Mouse (Mus musculus) heart, embryonic 11.5 days (tissue): ENCODE results near the gene Apoe. TPM values are rescaled to one million over a fixed set of nuclear protein-coding genes. Genes with fewer than 3 reads are reported as not detected.

Experiments
- ATAC-seq: fragments of 200-750 bp; cut with Nextera tagmentation; replicated peaks from 2 replicates; pipeline ENCODE4 v1.8.0; 2017; ENCODE audit warnings: moderate library complexity; ENCODE audit not compliant: insufficient number of reproducible peaks, low FRiP score, low TSS enrichment
- H3K27ac ChIP-seq: fragments of 300-500 bp; sonication (generic); 2 replicates; pipeline ENCODE4 v1.5.1; 2014; ENCODE audit warnings: mild to moderate bottlenecking, low read depth, low read length
- H3K27me3 ChIP-seq: fragments of 300-500 bp; sonication (generic); 2 replicates; pipeline ENCODE4 v1.6.1; 2014; ENCODE audit warnings: mild to moderate bottlenecking, low read length, mixed read lengths; ENCODE audit not compliant: control insufficient read depth, insufficient read depth
- H3K36me3 ChIP-seq: fragments of 300-500 bp; sonication (generic); 2 replicates; pipeline ENCODE4 v1.6.1; 2014; ENCODE audit warnings: mild to moderate bottlenecking, low read length, moderate library complexity, mixed read lengths; ENCODE audit not compliant: control insufficient read depth, insufficient read depth
- H3K4me1 ChIP-seq: fragments of 300-500 bp; sonication (generic); 2 replicates; pipeline ENCODE4 v1.6.1; 2014; ENCODE audit warnings: low read length; ENCODE audit not compliant: control insufficient read depth, insufficient read depth
- H3K4me2 ChIP-seq: fragments of 300-500 bp; sonication (generic); 2 replicates; pipeline ENCODE4 v1.6.1; 2014; ENCODE audit warnings: mild to moderate bottlenecking, moderate library complexity
- H3K4me3 ChIP-seq: fragments of 300-500 bp; sonication (generic); 2 replicates; pipeline ENCODE4 v1.5.1; 2014; ENCODE audit warnings: low read depth, low read length
- H3K9ac ChIP-seq: fragments of 300-500 bp; sonication (generic); 2 replicates; pipeline ENCODE4 v1.6.1; 2014; ENCODE audit warnings: mild to moderate bottlenecking, low read depth, low read length, moderate library complexity
- H3K9me3 ChIP-seq: fragments of 300-500 bp; sonication (generic); replicated peaks from 2 replicates; pipeline ENCODE4 v1.6.1; 2016; ENCODE audit warnings: low read length; ENCODE audit not compliant: control insufficient read depth
- WGBS: fragments of 180-500 bp; shearing (Covaris S2); extraction: QIAGEN DNeasy Blood & Tissue Kit; methylation state at CpG from one replicate; pipeline ENCODE4 v1.1.7; 2014; ENCODE audit not compliant: insufficient replicate concordance; 5-methylcytosine and 5-hydroxymethylcytosine counted together
- polyA plus RNA-seq: library from polyadenylated mRNA; unstranded; fragments of >200 nt; fragmentation: Nextera tagmentation; extraction: Ambion mirVana; gene quantifications from 2 replicates; pipeline ENCODE4 v1.2.1, GENCODE M21; 2014

Gene Apoe
- polyA plus RNA-seq, 1 experiment from 2014 or later: 357 TPM

DNA sequence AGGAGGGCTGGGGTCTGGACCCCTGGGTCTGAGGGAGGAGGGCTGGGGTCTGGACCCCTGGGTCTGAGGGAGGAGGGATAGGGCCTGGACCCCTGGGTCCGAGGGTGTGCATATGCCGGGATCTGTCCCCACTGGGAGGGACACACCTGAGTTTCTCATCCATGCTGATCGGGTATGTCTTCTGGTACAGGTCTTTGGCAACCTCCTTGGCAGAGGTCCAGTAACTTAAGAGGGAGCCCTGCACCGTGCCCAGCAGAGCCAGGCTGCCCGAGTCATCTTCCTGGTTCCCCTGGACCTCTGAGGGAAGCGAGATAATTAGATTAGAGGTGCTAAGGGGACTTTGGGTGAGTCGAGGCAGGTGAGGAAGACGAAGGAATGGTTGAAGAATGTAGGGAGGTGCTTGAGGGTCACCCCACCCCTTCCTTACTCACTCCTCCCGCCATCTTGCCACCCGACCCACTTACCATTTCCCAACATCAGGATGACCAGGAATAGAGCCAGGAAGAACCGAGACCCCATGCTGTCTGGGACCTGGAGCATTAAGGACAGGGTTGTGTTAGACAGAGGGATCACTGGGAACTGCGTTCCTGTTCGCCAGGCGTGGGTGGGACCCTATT, 25.8 kb downstream of the Apoe start:
- no peaks in the 10 kb centered on the region for H3K36me3 ChIP-seq
- H3K4me1 ChIP-seq: peaks cover 5% of the 10 kb centered on the region
- no peak for ATAC-seq
- H3K4me2 ChIP-seq: no peak overlapping the region
- no peaks in the 10 kb centered on the region for H3K9me3 ChIP-seq
- no peaks in the 10 kb centered on the region for H3K27me3 ChIP-seq
- H3K27ac ChIP-seq: no peak overlapping the region
- WGBS: 56% methylated on average over 14 of the region's 14 CpGs
- no peak overlapping the region for H3K4me3 ChIP-seq
- no peak overlapping the region for H3K9ac ChIP-seq

DNA sequence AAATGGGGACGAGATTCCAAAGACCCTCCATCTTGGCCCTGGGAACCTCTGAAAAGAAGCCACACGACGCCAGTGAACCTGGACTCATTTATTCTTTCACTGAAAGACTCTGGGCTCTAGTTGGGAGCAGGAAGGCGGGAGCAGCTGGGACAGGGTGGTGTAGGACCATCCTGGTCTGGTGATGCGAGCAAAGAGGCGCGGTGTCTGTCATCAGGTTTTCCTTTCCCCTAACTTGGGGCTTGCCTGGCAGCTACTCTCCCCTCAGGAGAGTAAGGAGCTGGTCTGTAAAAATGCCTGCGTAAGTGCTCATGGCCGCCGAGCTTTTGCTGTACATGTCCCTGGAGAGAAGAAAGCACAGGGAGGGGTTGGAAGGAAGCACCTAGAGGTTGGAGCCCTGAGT, 27.5 kb downstream of the Apoe start:
- Histone ChIP-seq H3K9ac (no peak overlapping the region), H3K4me2 (no peak overlapping the region), H3K4me3 (no peak overlapping the region), H3K27me3 (no peaks in the 10 kb centered on the region), H3K4me1 (peaks cover 5% of the 10 kb centered on the region), H3K36me3 (no peaks in the 10 kb centered on the region), H3K27ac (no peak overlapping the region), H3K9me3 (no peaks in the 10 kb centered on the region)
- 63% methylated on average over 10 of the region's 10 CpGs for WGBS
- ATAC-seq: no peak

DNA sequence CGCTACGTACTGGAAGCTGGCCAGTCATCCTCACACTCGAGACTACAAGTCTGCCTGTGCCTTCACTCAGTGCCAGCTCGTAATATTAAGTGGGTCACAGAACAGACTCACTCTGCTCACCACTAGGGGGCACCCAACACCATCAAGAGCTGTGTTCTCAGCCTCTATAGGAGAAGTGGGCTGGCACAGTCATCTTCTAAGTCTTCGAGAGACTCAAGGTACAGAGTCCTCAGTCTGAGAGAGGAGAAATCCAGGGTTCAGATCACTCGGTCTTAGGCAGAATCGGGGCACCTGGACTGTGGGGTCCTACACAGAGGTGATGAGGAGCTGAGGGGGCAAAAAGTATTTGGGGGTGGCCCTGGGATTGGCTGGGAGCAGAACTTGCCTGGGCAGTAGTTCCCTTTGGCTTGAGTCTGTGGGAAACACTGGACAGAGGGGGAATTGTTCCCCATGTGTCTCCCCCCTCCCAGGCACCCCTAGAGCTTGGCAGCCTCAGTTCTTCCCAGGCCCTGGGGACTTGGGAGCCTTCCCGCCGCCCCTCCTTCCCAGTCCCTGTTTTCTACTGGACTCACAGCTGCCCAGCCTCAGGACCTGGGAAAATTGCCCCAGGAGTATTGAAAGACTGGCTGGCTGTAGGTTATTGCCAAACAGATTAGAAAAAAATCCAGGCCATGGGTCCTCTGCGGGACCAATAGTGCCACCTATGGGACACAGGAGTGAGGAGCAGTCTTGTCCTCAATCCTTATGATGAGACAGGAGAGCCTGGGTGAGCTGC, 29.9 kb downstream of the Apoe start:
- H3K27me3 ChIP-seq: no peaks in the 10 kb centered on the region
- H3K36me3 ChIP-seq: no peaks in the 10 kb centered on the region
- H3K27ac ChIP-seq: peak overlapping the region; percentile 38; the same call in 1 of the 2 replicates
- ATAC-seq: peak; percentile 61
- peak overlapping the region; percentile 33 for H3K4me2 ChIP-seq
- H3K4me1 ChIP-seq: peaks cover 5% of the 10 kb centered on the region
- WGBS: 6% methylated on average over 10 of the region's 10 CpGs
- H3K4me3 ChIP-seq: no peak overlapping the region
- peak overlapping the region; percentile 47; the same call in 1 of the 2 replicates for H3K9ac ChIP-seq
- no peaks in the 10 kb centered on the region for H3K9me3 ChIP-seq

DNA sequence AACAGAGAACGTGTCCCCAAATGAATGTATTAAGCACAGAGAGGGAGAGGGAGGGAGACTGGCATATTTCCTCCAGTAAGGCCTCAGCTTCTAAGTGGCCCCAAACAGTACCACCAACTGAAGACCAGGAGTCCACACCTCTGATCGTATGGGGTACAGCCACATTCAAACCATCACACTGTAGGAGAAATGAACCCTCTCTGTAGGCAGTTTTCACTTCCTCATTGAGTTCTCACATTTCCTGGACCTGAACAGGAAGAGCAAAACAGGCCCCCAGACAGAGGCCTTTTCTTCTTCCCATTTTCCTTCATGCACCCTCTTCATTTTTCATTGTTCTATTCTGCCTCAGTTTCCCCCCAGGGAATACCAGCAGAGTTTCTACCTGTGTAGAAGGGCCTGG, 31.6 kb downstream of the Apoe start:
- Histone ChIP-seq H3K27ac (no peak overlapping the region), H3K36me3 (no peaks in the 10 kb centered on the region), H3K4me2 (no peak overlapping the region), H3K27me3 (no peaks in the 10 kb centered on the region), H3K4me3 (no peak overlapping the region), H3K4me1 (peaks cover 18% of the 10 kb centered on the region), H3K9me3 (no peaks in the 10 kb centered on the region), H3K9ac (no peak overlapping the region)
- ATAC-seq: no peak
- 66% methylated on average over 2 of the region's 2 CpGs for WGBS

DNA sequence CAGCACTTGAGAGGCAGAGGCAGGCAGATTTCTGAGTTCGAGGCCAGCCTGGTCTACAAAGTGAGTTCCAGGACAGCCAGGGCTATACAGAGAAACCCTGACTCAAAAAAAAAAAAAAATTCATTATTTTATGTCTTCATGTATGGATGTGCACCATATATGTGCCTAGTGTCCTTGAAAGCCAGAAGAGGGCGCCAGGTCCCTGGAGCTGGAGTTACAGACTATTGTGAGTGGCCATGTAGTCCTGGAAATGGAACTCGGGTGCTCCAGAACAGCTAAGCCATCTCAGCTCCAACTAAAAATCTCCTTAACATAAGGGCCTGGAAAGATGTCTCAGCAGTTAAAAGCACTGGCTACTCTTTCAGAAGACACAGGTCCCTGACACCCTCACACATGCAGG, 32.2 kb downstream of the Apoe start:
- H3K36me3 ChIP-seq: 0 out of 2 replicates have a peak, but pooled peaks cover 1% of the 10 kb centered on the region
- 63% methylated on average over 3 of the region's 3 CpGs for WGBS
- no peak for ATAC-seq
- no peak overlapping the region for H3K4me2 ChIP-seq
- H3K9me3 ChIP-seq: no peaks in the 10 kb centered on the region
- H3K27me3 ChIP-seq: no peaks in the 10 kb centered on the region
- peaks cover 21% of the 10 kb centered on the region for H3K4me1 ChIP-seq
- H3K4me3 ChIP-seq: no peak overlapping the region
- no peak overlapping the region for H3K27ac ChIP-seq
- H3K9ac ChIP-seq: no peak overlapping the region

DNA sequence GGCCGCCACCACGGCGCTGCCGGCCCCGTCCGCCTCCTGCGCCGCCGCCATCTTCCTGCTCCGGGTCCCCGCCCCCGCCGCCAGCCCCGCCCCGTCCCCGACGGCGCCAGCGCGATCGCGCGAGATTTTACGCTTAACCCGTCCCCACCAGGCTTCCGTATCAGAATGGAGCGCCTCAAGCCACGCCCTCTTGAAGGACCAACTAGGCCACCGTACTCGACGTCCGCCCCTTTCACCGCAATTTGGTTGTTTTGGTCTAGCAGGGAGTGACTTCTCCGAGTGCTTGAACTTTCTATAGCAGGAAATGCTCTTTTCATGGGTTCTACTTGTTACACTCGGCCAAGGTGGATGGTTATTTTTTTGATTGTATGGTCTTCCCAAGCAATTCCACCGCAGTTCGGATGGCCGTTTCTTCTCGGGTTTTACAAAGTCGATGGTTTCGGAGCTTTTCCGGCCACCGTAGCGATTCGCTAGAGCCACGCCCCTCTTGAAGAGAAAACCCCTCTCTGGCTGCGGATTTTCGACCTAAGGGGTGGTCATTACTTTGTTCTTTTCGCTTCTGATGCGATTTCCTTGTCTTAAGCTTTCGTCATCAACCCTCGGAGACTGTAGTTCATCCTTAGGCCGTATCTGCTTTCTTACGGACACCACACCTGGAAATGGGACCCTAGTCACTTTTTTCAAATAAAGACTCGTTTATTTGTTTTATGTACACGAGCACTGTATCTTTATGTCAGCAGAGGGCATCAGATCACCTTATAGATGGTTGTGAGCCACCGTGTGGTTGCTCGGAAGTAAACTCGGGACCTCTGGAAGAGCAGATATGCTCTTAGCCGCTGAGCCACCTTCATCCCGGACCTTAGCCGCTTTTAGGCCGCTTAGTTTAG, 33.8 kb downstream of the Apoe start, which contains the start of gene Clptm1:
Gene Clptm1, minus strand, starts transcription at position 79 of the 887 bp plus-strand sequence.
- Histone ChIP-seq H3K9ac (peak within 1 kb of the TSS; percentile 99), H3K4me3 (peak within 1 kb of the TSS; percentile 100), H3K27ac (peak within 1 kb of the TSS; percentile 95), H3K4me2 (peak within 1 kb of the TSS; percentile 80), H3K4me1 (peaks cover 21% of the 10 kb centered on the region), H3K9me3 (no peaks in the 10 kb centered on the region), H3K27me3 (no peaks in the 10 kb centered on the region), H3K36me3 (0 out of 2 replicates have a peak, but pooled peaks cover 2% of the 10 kb centered on the region)
- ATAC-seq: peak; percentile 86
- under 1% methylated on average over 63 of the region's 63 CpGs for WGBS

DNA sequence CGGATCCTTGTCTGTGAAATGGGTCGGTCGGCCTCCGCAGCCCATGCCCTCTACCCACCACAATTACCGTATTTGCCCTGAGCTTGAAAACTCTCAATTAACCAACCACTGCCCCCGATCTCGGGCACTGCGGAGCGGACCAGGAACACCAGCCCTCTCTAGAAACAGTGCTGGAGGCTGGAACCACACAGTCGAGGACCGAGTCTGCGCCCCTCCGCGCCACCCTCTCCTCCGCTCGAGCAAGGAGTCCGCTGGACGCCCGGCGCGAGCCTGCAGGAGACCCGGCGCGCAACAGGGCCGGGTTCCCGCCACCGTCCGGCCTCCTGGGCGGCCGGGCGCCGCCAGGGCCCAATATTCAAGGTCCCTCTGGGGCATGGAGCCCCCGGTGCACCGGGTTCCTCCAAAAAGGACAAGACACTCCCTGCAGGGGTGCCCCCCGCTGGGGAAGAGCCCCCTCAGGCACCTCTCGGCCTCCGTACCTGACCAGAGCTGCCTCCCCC, 34.5 kb downstream of the Apoe start:
- WGBS: 1% methylated on average over 37 of the region's 37 CpGs
- Histone ChIP-seq H3K9me3 (no peaks in the 10 kb centered on the region), H3K36me3 (0 out of 2 replicates have a peak, but pooled peaks cover 2% of the 10 kb centered on the region), H3K4me1 (peaks cover 21% of the 10 kb centered on the region), H3K9ac (peak overlapping the region; percentile 99), H3K4me3 (peak overlapping the region; percentile 100), H3K27ac (peak overlapping the region; percentile 77), H3K4me2 (peak overlapping the region; percentile 79), H3K27me3 (no peaks in the 10 kb centered on the region)
- ATAC-seq: no peak

DNA sequence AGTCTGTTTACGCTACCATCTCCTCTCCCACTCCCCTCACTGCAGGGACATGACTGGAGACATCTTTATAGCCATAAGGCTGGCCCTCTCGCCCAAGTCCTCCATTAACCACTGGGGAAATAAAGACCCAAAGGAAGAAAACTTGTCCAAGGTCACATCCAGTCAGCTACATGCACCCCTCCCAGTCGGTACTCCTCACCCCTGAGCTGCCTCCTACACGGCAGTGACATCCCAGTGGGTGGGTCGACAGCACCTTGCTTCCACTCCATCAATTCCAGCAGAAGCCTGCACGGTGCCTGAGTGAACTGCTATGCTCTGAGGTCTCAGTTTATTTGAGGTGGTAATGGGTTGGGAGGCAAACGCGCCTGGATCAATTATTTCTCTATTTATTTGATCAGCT, 35.0 kb downstream of the Apoe start:
- H3K4me2 ChIP-seq: peak overlapping the region; percentile 79
- 12% methylated on average over 8 of the region's 8 CpGs for WGBS
- peak overlapping the region; percentile 100 for H3K4me3 ChIP-seq
- peak overlapping the region; percentile 99 for H3K9ac ChIP-seq
- H3K4me1 ChIP-seq: peaks cover 17% of the 10 kb centered on the region
- H3K9me3 ChIP-seq: no peaks in the 10 kb centered on the region
- H3K27ac ChIP-seq: no peak overlapping the region
- H3K27me3 ChIP-seq: no peaks in the 10 kb centered on the region
- H3K36me3 ChIP-seq: 0 out of 2 replicates have a peak, but pooled peaks cover 2% of the 10 kb centered on the region
- ATAC-seq: no peak
